ENCODE assay signal across 7 mouse cellular contexts in the genomic region with DNA sequence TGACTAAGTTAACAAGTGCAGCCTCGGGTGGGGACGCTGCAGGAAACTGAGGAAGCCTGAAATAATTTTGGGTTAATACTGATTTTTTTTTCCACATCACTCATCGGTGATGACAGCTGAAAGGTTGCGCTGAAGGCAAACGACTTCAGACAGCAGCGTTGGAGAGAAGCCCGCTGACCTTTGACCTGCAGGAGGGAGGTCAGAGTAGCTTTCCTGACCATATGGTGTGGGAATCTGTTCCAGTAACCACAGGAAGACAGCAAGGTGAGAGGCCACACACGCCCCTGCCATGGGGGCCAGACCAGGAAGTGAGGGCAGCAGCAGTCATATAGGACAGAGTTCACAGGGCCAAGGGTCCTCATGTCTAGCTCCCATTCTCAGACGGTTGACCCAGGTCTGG.
"Had no signal": no experiment of that assay in that cellular context is flagged by ENCODE, and none has a peak within 500 bp of the region (broad histone marks: within the 10 kb centered on the region; RNA-seq: fewer than 3 reads in every experiment).

No protein-coding gene starts in this region.

- DNase-seq: liver, postnatal 0 days; lung, adult 2 months; lung, postnatal 14 days; lung, postnatal 36 days; thymus, adult 2 months; thymus, postnatal 25 days; thymus, postnatal 4 days had no signal
